Mouse (Mus musculus) skeletal muscle tissue, adult 2 months (tissue): ENCODE measurements around the gene Emc6.

Experiments
- DNase-seq: peaks from one replicate; pipeline ENCODE4 v3.0.0-alpha.2; 2012; ENCODE audit warnings: low read depth, low spot score

Emc6 gene

DNA sequence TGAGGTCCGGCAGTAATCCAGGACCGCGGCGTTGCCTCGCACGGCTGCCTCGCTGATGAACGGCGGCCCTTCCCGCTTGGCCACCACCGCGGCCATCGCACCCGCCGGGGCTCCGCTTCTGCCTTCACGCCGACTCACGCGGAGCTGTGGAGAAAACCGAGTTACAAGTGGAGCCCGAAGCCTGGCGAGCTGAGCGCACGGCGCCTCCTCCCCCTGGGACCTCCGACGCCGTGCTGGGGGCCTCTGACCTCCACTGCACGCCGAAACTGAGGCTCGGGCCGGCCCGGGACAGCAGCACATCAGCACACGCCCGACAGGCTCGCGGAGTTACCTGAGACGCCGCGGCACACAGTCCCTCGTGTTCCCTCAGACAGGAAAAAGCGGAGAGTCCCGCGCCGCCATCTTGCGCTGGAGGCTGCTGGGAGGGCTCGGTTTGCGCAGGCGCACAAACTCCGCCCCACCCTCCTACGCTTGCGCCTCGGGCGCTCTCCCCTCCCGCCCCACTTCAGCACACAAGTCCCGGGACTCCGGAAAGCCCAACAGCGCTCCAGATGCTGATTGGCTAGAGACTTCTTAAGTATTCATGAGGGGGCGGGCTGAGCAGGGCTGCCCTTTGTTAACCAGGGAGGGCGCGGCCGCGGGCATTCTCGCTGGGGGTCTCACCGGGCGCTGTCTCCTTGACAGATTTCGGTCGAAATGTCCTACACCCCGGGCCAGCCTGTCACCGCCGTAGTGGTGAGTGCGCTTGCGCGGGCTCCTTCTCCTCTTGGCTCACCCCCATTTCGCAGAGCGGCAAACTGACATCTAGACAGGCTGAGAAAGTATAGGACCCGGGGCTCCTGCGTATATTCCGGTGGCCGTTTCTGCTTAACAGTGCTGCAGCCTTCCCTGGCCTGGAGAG lies at the start of gene Emc6, which contains the start of gene Tax1bp3:
TSS of gene Emc6 (minus strand) at position 430 of the 901 bp plus-strand sequence.
TSS of gene Tax1bp3 (plus strand) at position 476 of the 901 bp plus-strand sequence.
- DNase-seq, result peak; percentile 99

DNA sequence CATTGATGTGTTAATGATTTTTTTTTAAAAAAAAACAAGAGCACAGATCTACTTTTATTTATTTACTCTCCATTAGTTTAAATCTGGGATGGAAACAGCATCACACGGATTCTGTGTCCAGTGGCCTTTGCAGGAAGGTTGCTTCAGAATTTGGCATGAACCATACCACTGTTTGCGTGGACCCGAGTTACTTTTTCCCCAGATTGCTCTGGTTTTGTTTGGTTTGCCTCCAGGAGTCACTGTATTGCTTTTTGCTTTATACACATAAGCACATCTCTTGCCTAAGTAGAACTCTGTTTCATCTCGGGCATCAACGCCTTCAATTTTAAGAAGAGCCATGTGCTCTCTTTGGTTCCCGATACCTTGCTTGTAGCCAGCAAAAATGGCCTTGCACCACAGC lies 49.0 kb upstream of the Emc6 start:
- no peak for DNase-seq

DNA sequence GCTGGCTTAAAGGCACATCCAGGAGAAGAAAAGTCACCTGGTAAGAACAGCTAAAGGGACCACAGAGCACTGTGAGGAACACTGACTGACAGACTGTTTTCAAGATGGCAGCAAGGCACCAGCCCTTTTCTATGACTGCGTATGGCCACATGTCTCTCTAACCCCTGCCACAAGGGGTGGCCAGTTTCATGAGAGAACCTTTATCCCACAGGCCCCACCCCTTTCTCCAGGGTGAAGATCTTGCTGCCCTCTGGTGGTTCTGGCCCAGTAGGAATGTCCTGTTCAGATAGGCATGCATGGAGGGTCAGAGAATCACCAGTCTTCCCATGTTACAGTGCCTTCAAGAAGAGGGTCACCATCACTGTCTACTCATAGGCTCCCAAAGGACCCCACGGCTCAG lies 47.1 kb upstream of the Emc6 start:
- no peak for DNase-seq

DNA sequence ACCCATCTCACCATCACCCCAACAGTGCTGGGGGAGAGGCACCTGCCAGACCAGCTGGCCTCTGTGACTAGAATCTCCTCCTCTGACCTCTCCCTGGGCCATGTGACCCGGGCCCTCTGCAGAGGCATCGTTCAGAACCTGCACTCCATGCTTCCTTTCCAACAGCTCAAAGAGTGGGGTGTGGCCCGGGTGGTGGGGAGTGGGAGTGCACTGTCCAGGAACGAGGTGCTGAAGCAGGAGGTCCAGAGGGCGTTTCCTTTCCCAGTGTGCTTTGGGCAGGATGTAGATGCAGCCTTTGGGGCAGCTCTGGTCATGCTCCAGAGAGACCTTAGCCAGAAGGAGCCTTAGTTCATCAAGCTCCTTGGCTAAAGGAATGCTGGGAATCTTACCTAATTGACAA lies 46.0 kb upstream of the Emc6 start:
- DNase-seq, result no peak

DNA sequence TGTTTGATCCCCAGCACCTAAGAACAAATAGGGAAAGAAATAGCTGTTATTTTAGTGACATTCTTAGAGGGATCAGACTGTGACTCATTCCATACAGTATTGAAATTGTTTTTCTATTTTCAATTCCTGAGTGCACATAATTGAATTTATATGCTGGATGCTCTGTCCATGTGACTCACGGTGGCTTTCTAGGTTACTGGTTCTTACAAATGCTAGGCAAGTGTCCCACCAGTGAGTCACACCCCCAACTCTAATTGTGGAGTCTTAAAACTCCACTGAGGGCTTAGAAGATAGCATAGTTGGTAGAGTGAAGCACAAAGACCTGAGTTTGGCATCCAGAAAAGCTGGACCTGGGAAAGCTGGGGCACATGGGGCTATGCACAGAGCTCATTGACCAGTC lies 43.8 kb upstream of the Emc6 start:
- no peak for DNase-seq

DNA sequence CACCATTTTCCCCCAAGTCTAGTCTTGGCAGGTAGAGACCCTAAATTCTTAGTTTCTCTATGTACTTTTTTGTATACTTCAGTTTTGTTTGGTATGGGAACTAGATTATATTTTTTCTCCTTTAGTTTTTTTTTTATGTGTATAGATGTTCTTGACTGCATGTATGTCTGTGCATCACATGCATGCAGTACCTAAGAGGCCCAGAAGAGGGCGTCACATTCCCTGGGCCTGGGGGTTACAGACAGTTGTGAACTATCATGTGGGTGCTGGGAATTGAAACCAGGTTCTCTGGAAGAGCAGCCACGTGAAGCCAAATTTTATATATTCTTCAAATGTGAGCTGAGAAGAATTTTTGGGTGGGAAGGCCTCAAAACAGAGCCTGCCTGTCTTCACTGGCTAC lies 42.8 kb upstream of the Emc6 start:
- DNase-seq, result no peak

DNA sequence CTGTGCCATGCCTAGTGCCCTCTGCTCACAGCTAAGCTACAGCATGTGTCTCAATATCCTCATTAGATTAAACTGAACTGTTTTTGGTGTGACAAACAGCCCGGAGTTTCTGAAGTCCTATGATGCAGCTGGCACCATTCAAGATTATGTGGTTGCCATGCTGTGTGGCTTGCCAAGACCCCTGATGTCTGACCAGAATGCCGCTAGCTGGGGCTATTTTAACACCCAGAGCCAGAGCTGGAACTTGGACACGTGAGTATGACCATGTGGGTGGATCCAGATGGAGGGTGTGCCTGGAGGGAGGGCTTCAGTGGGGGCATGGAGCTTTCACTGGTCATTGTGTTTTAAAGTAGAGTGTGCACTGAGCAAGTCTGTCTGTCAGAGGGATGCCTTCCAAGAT lies 37.1 kb upstream of the Emc6 start:
- no peak for DNase-seq

DNA sequence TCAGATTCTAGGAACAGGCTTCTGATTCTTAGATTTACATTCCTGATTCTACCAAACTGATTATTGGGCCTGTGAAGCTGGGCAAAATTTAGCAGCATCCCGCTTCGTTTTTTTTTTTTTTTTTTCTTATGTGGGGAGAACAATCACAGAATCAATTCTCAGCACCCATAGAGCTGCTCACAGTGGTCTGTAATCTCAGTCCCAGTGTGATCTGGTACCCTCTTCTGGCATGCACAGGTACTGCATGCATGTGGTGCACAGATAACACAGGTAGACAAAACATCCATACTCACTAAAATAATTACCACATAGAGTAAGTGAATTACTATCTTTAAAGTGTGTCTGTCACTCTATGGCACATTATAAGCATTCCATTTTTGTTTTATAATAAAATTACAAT lies 30.8 kb upstream of the Emc6 start:
- DNase-seq, result no peak

DNA sequence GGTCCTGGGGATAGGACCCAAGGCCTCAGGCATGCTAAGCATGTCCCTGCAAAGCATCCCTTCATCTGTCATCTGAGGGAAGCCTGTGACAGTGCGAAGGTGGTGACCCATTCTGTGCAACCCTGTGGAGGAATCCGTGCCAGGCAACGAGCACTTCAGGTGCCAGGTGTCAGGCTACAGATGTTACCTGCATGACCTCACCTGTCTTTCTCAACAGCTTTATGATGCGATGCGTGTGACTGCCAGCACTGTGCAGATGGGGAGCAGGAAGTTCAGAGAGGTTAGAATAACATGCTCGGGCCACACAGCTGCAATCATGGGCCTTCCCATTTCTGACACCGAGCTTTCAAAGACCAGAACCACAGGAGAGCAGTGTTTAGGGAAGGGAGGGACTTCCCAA lies 28.4 kb upstream of the Emc6 start:
- DNase-seq, result no peak

DNA sequence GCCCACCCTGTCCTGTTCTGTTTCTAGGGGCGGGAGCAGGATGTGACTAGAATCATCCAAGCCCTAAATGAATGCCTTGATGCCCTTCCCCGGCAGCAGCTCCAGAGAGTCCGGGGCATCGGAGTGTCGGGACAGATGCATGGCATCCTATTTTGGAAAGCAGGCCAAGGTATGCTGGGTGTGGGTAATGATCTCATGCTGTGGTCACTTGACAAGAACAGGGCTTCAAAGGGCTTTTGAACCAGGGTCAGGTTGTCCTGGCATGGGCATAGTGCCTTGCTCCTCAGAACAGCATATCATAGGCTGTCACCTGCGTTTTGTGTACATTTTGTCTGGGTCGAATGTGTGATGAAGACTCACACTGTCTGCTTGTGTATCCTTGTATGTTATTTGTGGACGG lies 27.1 kb upstream of the Emc6 start:
- DNase-seq, result no peak

DNA sequence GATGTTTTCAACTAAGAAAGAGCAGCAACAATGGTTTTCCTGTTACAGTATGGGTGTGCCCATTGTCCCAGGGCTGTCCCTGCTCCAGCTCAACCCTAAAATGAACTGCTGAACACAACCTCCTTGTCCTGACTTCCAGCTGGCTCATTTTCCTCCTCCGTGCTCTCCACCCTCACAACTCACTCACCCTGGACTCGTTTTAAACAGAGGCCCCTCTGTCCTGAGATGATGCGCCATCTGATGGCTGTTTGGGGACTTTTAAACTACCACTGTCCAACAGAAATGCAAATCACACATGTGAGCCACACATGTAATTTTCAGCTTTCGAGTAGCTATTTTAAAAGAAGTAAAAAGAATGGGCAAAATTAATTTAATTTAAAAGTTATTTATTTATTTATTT lies 24.8 kb upstream of the Emc6 start:
- DNase-seq, result no peak

DNA sequence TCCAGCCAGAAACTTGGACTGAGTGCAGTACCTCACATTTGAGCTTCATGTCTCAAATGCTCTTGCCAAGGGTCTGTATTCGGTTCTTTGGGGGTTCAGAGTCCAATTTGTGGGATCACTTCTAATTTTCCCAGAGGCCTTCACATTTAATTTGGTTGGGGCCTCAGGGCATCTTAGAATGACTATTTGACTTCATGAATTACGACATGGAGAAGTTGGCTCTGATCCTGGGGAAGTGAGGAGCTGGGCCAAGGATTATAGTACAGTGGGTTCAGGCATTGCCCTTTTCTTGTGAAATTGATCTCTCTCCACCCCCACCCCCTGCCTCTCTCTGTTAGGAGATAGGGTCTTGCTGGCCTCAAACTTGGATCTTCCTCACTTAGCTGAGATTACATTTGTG lies 24.2 kb upstream of the Emc6 start:
- no peak for DNase-seq

DNA sequence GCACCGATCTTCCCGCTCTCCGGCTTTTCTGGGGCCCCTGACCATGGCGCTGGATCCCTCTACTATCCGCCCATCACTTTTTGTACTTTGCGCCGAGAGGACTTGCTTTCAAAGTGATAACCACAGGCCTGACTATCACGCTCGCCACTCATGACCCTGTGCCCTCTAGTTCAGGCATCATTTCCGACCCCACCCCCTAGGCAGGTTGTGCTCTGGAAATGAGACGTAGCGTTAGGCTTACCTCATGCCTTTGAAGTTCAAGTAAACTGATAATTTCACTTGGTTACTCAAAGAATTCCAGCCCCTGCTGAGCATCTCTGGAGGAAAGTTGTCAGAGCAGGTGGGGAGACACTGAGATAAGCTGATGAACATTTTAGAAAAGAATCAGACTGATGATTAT lies 23.0 kb upstream of the Emc6 start:
- no peak for DNase-seq

DNA sequence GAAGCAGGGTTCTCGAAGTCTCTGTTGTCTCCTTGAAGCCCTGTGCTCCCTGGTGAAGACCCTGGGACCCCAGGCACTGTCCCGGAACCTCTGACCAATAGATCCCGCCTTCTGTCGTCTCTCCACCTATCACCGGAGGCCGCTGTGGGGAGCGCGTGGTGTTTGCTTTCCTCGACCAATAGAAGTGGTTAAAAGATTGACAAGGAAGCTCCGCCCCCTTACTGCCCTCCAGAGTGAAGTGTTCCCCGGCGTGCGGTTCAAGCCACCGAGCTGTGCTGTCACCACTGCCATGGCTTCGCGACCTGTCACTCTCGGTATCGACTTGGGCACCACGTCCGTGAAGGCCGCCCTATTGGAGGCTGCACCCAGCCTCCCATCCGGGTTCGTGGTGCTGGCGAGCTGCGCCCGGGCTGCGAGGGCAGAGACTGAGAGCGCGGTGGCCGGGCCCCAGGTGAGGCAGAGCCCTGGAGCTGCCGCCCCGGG lies 22.4 kb upstream of the Emc6 start, which contains the start of gene Shpk:
TSS of gene Shpk (plus strand) at position 231 of the 483 bp plus-strand sequence.
- peak; percentile 92 for DNase-seq

DNA sequence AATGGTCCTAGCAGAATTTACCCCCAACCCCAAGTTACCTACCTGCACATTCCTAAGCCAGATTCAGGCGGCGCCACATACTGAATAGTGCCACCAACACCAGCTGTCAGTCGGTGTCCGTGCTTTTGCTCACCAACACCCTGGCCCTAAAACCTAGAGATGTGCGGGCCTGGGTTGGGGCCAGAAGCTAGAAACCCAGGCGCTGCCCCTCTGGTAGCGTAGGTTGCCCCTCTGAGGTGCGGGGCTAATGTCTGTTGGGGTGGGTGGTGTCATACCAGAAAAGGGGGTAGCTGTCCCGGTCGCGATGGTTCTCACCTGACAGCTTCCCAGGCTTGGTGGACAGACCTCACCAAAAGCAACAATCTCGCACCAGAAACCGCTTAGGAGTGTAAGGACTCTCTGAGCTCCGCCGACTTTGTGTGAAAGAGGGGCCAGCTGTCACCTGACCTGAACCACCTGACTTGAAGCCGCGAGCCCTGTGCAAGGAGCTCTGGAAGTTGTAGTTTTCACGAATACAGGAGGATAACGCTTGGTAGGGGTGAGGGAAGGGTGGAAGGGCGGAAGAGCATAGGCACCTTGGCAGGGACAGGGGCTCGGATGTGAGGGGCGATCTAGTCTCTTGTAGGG lies 21.9 kb upstream of the Emc6 start, which contains the start of gene Ctns:
TSS of gene Ctns (minus strand) at position 440 of the 627 bp plus-strand sequence.
- DNase-seq, result peak; percentile 89

DNA sequence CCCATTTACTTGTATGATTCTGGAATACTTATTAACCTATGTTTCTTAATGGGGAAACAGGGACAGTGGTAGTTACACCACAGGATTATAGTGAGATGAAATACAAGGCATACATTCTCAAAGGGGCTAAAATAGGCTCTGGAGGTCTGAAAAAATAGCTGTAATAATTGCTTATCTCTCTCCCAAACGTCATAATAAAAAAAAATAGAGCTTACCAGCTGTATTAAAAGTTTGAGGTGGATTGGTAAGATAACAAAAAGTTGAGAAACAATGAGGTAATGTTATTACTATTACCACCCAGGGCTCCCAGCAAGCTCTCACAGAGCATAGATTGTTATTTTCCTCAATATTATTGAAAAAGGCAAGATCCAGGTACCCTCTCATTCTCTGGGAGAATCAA lies 21.4 kb upstream of the Emc6 start:
- DNase-seq, result no peak

DNA sequence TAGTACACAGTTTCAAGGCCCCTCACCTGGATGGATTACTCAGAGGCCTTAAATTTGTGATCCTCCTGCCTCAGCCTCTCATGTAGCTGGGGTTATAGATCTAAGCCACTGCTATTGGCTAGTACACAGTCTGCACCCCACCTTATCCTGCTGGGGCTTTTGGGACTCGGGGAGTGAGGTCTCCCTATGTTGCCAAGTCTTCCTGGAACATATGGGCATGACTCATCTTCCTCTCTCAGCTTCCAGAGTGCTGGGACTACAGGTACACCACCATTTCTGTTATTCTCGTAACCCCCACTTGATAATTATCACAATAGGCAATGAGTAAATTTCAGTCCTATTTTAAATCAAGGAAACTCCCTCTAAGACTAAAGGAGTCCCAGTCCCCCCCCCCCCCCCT lies 17.6 kb upstream of the Emc6 start:
- DNase-seq, result no peak

DNA sequence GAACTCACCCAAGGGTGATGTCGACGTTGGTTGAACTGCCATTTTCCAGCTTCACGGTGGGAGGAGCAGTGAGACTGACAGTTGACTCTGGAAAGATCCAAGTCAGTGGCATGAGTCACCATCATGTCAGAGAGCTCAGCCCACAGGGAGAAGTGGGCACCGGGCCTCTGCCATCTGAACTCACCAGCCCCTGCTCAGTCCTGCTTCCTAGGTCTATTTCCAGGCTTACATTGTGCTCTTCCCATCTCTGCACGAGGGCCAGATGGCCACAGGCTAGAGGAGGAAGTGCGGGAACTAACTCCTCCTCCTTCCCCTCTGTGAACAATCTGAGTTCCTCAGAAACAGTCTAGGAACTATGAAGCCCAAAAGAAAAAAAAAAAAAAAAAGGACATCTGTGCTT lies 16.2 kb upstream of the Emc6 start:
- DNase-seq, result no peak

DNA sequence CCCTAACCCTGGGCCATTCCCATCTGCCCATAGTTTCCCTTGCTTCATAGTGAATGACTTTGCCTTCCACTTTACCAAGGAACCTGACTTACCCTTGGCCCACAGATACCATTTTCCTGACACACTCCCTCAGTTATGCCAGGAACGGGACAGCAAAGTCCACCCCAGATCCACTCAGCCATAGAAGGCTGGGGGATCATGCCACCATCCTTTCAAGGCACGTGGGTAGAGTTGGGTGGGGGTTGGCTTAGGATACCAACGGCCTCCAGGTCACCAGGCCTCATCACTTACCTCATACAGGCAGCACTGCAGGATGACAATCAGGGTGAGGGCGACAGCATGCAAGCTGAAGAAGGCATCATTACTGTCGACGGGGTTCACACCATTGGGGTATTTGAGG lies 10.4 kb upstream of the Emc6 start:
- no peak for DNase-seq

DNA sequence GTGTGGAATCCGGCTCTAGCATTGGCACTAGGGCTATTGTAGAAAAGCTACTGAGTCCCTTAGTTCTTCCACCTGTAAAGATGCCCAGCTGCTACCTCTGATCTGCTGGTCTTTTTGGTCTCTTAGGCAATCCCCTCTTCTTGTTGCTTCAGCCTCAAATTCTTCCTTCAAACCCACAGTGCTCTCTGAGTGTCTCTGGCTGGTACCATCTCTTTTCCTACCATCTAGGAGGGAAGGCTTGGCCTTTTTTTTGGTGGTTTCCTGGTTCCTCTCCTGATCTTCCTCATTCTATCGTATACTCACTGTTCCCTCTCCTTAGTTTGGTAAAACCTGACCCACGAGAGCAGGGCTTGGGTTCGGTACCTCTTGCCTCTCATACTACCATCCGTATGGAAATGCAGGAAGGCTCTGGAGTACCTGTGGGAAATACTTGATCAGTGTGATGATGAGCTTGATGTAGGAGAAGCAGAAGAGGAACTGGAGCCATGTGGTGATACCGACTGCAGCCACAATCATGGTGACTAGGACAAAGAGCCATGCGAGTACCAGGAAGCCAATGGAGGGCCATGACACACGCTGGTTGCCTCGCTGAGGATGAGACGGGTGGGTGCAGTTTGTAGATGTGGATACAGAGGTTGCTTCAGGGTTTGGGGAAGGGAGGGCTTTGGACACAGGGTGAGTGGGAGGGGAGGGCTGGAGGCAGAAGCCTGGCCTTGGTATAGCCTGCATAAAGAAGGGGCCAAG lies 9.2 kb upstream of the Emc6 start:
- DNase-seq, result no peak

DNA sequence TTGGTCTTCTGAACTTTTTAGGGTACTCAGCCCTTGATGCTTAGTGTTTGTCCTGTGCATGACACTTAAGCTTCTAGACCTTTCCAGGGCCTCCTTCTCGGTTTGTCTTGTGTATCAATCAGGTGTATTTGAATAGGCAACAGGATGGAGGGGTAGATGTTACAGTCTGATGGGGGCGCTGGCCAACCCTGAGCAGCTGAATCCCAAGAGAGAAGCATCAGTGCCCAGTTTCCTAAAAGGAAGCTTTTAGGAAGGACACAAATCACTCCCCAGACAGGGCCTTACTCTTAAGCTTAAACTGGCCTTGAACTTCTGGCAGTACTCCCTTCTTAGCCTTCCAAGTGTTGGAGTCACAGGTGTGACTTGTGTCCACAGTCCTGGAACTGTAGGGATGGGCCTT lies 1.1 kb upstream of the Emc6 start:
- no peak for DNase-seq

DNA sequence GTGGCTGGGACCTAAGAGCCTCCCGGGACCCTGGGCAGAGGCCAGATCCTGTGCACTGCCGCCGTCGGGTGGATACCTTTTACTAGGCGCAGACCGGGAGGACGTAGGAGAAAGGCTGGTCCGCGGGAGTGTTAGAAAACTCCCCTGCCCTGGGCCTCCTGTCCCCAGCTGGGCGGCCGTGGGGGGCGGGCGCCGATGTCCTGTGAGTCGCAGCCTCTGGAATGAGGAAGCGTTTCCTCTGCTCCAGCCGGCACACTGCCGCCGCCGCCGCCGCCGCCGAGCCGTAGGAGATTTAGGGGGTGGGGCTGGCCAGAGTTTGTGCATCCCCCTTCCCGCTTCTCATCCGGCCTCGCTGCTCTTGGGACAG lies 655 bp upstream of the Emc6 start:
- DNase-seq, result peak; percentile 48
